Mouse (Mus musculus): ENCODE data around the gene Myo1e. TPM values are rescaled to one million over a fixed set of nuclear protein-coding genes. Genes with fewer than 3 reads are reported as not detected.

Myo1e gene
- polyA plus RNA-seq, 2 experiments = 1.1 to 1.8 TPM

- WGBS (ENCODE audit: insufficient replicate concordance) = 55% methylated on average over 3 of the region's 3 CpGs
- DNase-seq (ENCODE audit: low read depth in 3 of 3, low spot score in 3 of 3) = no peak
- no peak overlapping the region for H3K27ac ChIP-seq
- H3K4me3 ChIP-seq (ENCODE audit: insufficient read depth in 1 of 2, low read depth in 2 of 2, low read length in 2 of 2) = no peak overlapping the region
- H3K4me1 ChIP-seq (replicated peaks; ENCODE audit: control insufficient read depth in 2 of 2, insufficient read depth in 2 of 2, low read length in 1 of 2) = no peaks in the 10 kb centered on the region
- no peak overlapping the region for H3K9ac ChIP-seq (replicated peaks)
- H3K4me2 ChIP-seq (ENCODE audit: low read depth) = no peak overlapping the region
- no peaks in the 10 kb centered on the region for H3K36me3 ChIP-seq (replicated peaks; ENCODE audit: control insufficient read depth, insufficient read depth, low read depth)
- ATAC-seq (ENCODE audit: insufficient read depth) = no peak
- no peak for TF ChIP-seq CTCF (IDR thresholded peaks at IDR 0.05; ENCODE audit: low read depth)
- TF ChIP-seq EP300 (IDR thresholded peaks at IDR 0.05; ENCODE audit: low read depth) = no peak
- H3K27me3 ChIP-seq (ENCODE audit: control insufficient read depth, insufficient read depth, low read length) = no peaks in the 10 kb centered on the region
- no peaks in the 10 kb centered on the region for H3K9me3 ChIP-seq (ENCODE audit: control insufficient read depth, low read length)
Observed at GRCm38 (mm10) chr9:70176291-70176690, 30.9 kb upstream of the Myo1e start.

GRCm38 (mm10) chr9:70181719-70182118 is 25.4 kb upstream of the Myo1e start:
- Histone ChIP-seq H3K27me3 (ENCODE audit: control insufficient read depth, insufficient read depth, low read length) (no peaks in the 10 kb centered on the region), H3K9me3 (ENCODE audit: control insufficient read depth, low read length) (no peaks in the 10 kb centered on the region), H3K4me2 (ENCODE audit: low read depth) (no peak overlapping the region), H3K4me3 (ENCODE audit: insufficient read depth in 1 of 2, low read depth in 2 of 2, low read length in 2 of 2) (no peak overlapping the region), H3K36me3 (replicated peaks; ENCODE audit: control insufficient read depth, insufficient read depth, low read depth) (no peaks in the 10 kb centered on the region), H3K9ac (replicated peaks) (no peak overlapping the region), H3K4me1 (replicated peaks; ENCODE audit: control insufficient read depth in 2 of 2, insufficient read depth in 2 of 2, low read length in 1 of 2) (no peaks in the 10 kb centered on the region), H3K27ac (no peak overlapping the region)
- 60% methylated on average over 12 of the region's 12 CpGs for WGBS (ENCODE audit: insufficient replicate concordance)
- ATAC-seq (ENCODE audit: insufficient read depth) = no peak
- TF ChIP-seq CTCF (IDR thresholded peaks at IDR 0.05; ENCODE audit: low read depth) (no peak), EP300 (IDR thresholded peaks at IDR 0.05; ENCODE audit: low read depth) (no peak)
- DNase-seq (ENCODE audit: low read depth in 3 of 3, low spot score in 3 of 3) = no peak

- Histone ChIP-seq H3K27me3 (ENCODE audit: control insufficient read depth, insufficient read depth, low read length) (no peaks in the 10 kb centered on the region), H3K9ac (replicated peaks) (no peak overlapping the region), H3K36me3 (replicated peaks; ENCODE audit: control insufficient read depth, insufficient read depth, low read depth) (no peaks in the 10 kb centered on the region), H3K27ac (no peak overlapping the region), H3K9me3 (ENCODE audit: control insufficient read depth, low read length) (no peaks in the 10 kb centered on the region), H3K4me2 (ENCODE audit: low read depth) (no peak overlapping the region), H3K4me1 (replicated peaks; ENCODE audit: control insufficient read depth in 2 of 2, insufficient read depth in 2 of 2, low read length in 1 of 2) (no peaks in the 10 kb centered on the region), H3K4me3 (ENCODE audit: insufficient read depth in 1 of 2, low read depth in 2 of 2, low read length in 2 of 2) (no peak overlapping the region)
- no peak for ATAC-seq (ENCODE audit: insufficient read depth)
- 38% methylated on average over 7 of the region's 7 CpGs for WGBS (ENCODE audit: insufficient replicate concordance)
- TF ChIP-seq CTCF (IDR thresholded peaks at IDR 0.05; ENCODE audit: low read depth) (no peak), EP300 (IDR thresholded peaks at IDR 0.05; ENCODE audit: low read depth) (no peak)
- no peak for DNase-seq (ENCODE audit: low read depth in 3 of 3, low spot score in 3 of 3)
Observed at GRCm38 (mm10) chr9:70182639-70183038, 24.5 kb upstream of the Myo1e start.

- TF ChIP-seq EP300 (IDR thresholded peaks at IDR 0.05; ENCODE audit: low read depth) (no peak), CTCF (IDR thresholded peaks at IDR 0.05; ENCODE audit: low read depth) (no peak)
- DNase-seq (ENCODE audit: low read depth in 3 of 3, low spot score in 3 of 3) = no peak
- 68% methylated on average over 5 of the region's 5 CpGs for WGBS (ENCODE audit: insufficient replicate concordance)
Observed at GRCm38 (mm10) chr9:70192336-70192735, 14.8 kb upstream of the Myo1e start.

GRCm38 (mm10) chr9:70194622-70195021 is 12.5 kb upstream of the Myo1e start:
- Histone ChIP-seq H3K36me3 (replicated peaks; ENCODE audit: control insufficient read depth, insufficient read depth, low read depth) (no peaks in the 10 kb centered on the region), H3K4me2 (ENCODE audit: low read depth) (no peak overlapping the region), H3K4me1 (replicated peaks; ENCODE audit: control insufficient read depth in 2 of 2, insufficient read depth in 2 of 2, low read length in 1 of 2) (no peaks in the 10 kb centered on the region), H3K9me3 (ENCODE audit: control insufficient read depth, low read length) (no peaks in the 10 kb centered on the region), H3K27me3 (ENCODE audit: control insufficient read depth, insufficient read depth, low read length) (no peaks in the 10 kb centered on the region), H3K27ac (no peak overlapping the region), H3K4me3 (ENCODE audit: insufficient read depth in 1 of 2, low read depth in 2 of 2, low read length in 2 of 2) (no peak overlapping the region), H3K9ac (replicated peaks) (no peak overlapping the region)
- WGBS (ENCODE audit: insufficient replicate concordance) = 66% methylated on average over 11 of the region's 11 CpGs
- TF ChIP-seq CTCF (IDR thresholded peaks at IDR 0.05; ENCODE audit: low read depth) (no peak), EP300 (IDR thresholded peaks at IDR 0.05; ENCODE audit: low read depth) (no peak)
- no peak for DNase-seq (ENCODE audit: low read depth in 3 of 3, low spot score in 3 of 3)
- ATAC-seq (ENCODE audit: insufficient read depth) = no peak

More at GRCm38 (mm10) chr9:70192336-70192735, 14.8 kb upstream of the Myo1e start:
- no peak for ATAC-seq (ENCODE audit: insufficient read depth)
- Histone ChIP-seq H3K36me3 (replicated peaks; ENCODE audit: control insufficient read depth, insufficient read depth, low read depth) (no peaks in the 10 kb centered on the region), H3K4me2 (ENCODE audit: low read depth) (no peak overlapping the region), H3K9me3 (ENCODE audit: control insufficient read depth, low read length) (no peaks in the 10 kb centered on the region), H3K27ac (no peak overlapping the region), H3K4me3 (ENCODE audit: insufficient read depth in 1 of 2, low read depth in 2 of 2, low read length in 2 of 2) (no peak overlapping the region), H3K27me3 (ENCODE audit: control insufficient read depth, insufficient read depth, low read length) (no peaks in the 10 kb centered on the region), H3K4me1 (replicated peaks; ENCODE audit: control insufficient read depth in 2 of 2, insufficient read depth in 2 of 2, low read length in 1 of 2) (no peaks in the 10 kb centered on the region), H3K9ac (replicated peaks) (no peak overlapping the region)
